Mouse (Mus musculus): ENCODE measurements around the gene Lrrc26. TPM values are rescaled to one million over a fixed set of nuclear protein-coding genes. Genes with fewer than 3 reads are reported as not detected.
A peak's percentile ranks its signal among the peaks of the same experiment; 100 is the strongest.

Lrrc26 gene
- polyA plus RNA-seq (2015; fragmentation: Nextera tagmentation; extraction: Ambion mirVana): 34.9 and 42.1 TPM in 2 replicates

DNA sequence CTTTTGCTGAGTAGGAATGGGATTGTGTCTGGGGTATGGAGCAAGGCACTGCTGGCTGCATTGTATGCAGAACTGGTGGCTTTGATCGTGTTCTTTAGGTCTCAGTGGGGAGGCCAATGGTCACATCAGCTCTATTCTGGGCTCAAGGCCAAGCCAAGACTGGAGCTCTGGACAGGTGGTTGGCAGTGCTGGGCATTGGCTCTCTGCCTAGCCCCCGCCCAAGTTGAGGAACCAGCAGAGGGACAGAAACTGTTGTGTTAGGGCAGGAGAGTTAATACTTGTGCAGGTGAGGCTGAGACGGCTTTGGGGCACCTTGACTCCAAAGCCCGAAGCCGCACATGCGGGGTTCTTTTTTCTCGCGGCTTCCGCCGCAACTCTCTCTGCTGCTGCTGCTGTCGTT lies at the start of gene Lrrc26:
Gene Lrrc26 (plus strand): TSS at position 265 of the 400 bp plus-strand sequence.
- H3K27ac ChIP-seq (replicated peaks): peak within 1 kb of the TSS; percentile 94
- 7% methylated on average over 11 of the region's 11 CpGs for WGBS
- DNase-seq (ENCODE audit: low spot score) (peak; percentile 87), ATAC-seq (ENCODE audit: low FRiP score, low TSS enrichment) (peak; percentile 18)
- H3K4me2 ChIP-seq (replicated peaks; ENCODE audit: low read depth): peak within 1 kb of the TSS; percentile 70
- H3K9me3 ChIP-seq (ENCODE audit: control insufficient read depth, low read length): no peaks in the 10 kb centered on the region
- TF ChIP-seq EP300 (optimal IDR thresholded peaks at IDR 0.05) (no peak), CTCF (IDR thresholded peaks at IDR 0.05; ENCODE audit: low read depth) (no peak)
- H3K4me3 ChIP-seq (ENCODE audit: low read depth, low read length): peak within 1 kb of the TSS; percentile 38
- peaks cover 5% of the 10 kb centered on the region for H3K36me3 ChIP-seq (ENCODE audit: control insufficient read depth, insufficient read depth, low read length)
- peak within 1 kb of the TSS; percentile 23 for H3K9ac ChIP-seq (ENCODE audit: low read length)
- peaks cover 8% of the 10 kb centered on the region; the same call in 1 of the 2 replicates for H3K4me1 ChIP-seq (replicated peaks; ENCODE audit: control insufficient read depth, insufficient read depth)
- H3K27me3 ChIP-seq (ENCODE audit: control insufficient read depth, insufficient read depth, low read length): peaks cover 8% of the 10 kb centered on the region; the same call in 1 of the 2 replicates

DNA sequence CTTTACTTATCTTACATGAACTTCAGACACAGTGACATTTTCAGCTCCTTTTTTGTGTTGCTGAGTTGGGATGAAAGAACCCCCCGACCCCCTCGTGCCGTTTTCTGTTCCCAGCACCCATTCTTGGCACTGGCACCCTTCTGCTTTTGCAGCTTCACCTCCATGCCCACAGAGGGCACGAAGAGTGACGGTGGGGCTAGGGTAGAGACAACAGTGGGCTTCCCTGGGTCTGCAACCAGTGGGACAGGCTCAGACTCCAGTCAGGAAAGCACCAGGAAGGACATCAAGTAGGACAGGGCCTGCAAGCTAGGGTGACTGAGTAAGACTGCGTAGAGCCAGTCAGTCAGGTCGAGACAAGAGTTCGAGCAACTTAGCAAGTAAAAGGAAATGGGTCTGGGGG lies 49.4 kb upstream of the Lrrc26 start:
- Histone ChIP-seq H3K9me3 (ENCODE audit: control insufficient read depth, low read length) (no peaks in the 10 kb centered on the region), H3K9ac (ENCODE audit: low read length) (peak overlapping the region; percentile 45; the same call in 1 of the 2 replicates), H3K4me3 (ENCODE audit: low read depth, low read length) (peak overlapping the region; percentile 23; the same call in 1 of the 2 replicates), H3K4me1 (replicated peaks; ENCODE audit: control insufficient read depth, insufficient read depth) (peaks cover 7% of the 10 kb centered on the region; the same call in 1 of the 2 replicates), H3K27me3 (ENCODE audit: control insufficient read depth, insufficient read depth, low read length) (no peaks in the 10 kb centered on the region), H3K27ac (replicated peaks) (peak overlapping the region; percentile 91), H3K36me3 (ENCODE audit: control insufficient read depth, insufficient read depth, low read length) (peaks cover 2% of the 10 kb centered on the region; the same call in 1 of the 2 replicates), H3K4me2 (replicated peaks; ENCODE audit: low read depth) (peak overlapping the region; percentile 78)
- no peak for DNase-seq (ENCODE audit: low spot score)
- WGBS: 50% methylated on average over 8 of the region's 8 CpGs
- TF ChIP-seq EP300 (optimal IDR thresholded peaks at IDR 0.05) (no peak), CTCF (IDR thresholded peaks at IDR 0.05; ENCODE audit: low read depth) (no peak)
- ATAC-seq (ENCODE audit: low FRiP score, low TSS enrichment): no peak

DNA sequence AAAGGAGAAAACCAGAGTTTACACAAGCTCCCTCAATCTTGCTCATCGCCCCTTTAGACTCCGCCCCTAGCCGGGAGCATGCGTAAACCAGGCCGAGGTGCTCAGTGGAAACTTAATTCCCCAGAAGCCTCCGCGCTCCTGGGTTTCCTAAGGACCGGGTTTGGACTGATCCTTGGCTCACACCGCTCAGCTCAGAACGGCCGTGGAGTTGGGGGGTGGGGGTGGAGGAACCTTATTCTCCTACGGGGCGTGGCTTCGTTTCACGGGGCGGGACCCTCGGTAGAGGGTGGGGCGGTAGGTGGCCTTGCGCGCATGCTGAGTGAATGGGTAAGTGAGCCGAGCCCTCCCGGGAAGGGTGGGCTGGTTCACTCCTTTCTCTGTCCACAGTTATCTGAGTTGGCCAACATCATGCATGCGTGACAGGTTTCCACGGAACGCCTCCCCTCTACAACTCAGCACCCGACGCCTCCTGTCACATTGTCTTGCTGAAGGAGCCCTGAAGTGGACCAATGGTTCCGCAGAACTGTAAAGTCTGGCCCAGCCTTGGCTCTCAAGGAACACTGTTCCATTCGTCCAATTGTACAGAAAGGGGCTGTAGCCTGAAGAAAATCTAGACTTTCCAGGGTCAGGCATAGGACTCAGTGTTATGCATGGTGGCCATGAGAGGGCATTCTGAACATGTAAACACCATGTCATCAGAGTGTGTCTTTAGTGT lies 48.8 kb upstream of the Lrrc26 start:
- Histone ChIP-seq H3K4me2 (replicated peaks; ENCODE audit: low read depth) (peak overlapping the region; percentile 78), H3K4me1 (replicated peaks; ENCODE audit: control insufficient read depth, insufficient read depth) (peaks cover 7% of the 10 kb centered on the region; the same call in 1 of the 2 replicates), H3K36me3 (ENCODE audit: control insufficient read depth, insufficient read depth, low read length) (peaks cover 2% of the 10 kb centered on the region; the same call in 1 of the 2 replicates), H3K27me3 (ENCODE audit: control insufficient read depth, insufficient read depth, low read length) (no peaks in the 10 kb centered on the region), H3K4me3 (ENCODE audit: low read depth, low read length) (peak overlapping the region; percentile 23), H3K27ac (replicated peaks) (peak overlapping the region; percentile 91), H3K9ac (ENCODE audit: low read length) (peak overlapping the region; percentile 45; the same call in 1 of the 2 replicates), H3K9me3 (ENCODE audit: control insufficient read depth, low read length) (no peaks in the 10 kb centered on the region)
- DNase-seq (ENCODE audit: low spot score): peak; percentile 85
- no peak for TF ChIP-seq EP300 (optimal IDR thresholded peaks at IDR 0.05)
- TF ChIP-seq CTCF (IDR thresholded peaks at IDR 0.05; ENCODE audit: low read depth): no peak
- peak; percentile 66 for ATAC-seq (ENCODE audit: low FRiP score, low TSS enrichment)
- WGBS: 1% methylated on average over 29 of the region's 29 CpGs

DNA sequence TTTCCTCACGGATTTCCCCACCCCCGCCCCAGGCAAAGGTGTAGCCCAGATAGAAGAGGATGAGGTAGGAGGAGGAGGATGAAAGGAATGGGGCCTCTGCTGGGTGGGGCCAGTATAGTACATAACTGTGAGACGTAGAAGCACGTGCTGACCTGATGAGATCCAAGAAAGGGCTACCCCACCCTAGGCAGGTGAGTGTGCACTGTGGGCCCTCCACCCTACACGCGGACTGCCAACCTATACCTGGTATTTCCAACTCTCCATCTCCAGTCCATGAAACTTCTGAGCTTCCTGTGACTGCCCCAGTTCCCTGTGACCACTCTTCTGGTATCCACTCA lies 48.3 kb upstream of the Lrrc26 start:
- TF ChIP-seq CTCF (IDR thresholded peaks at IDR 0.05; ENCODE audit: low read depth) (no peak), EP300 (optimal IDR thresholded peaks at IDR 0.05) (no peak)
- H3K4me2 ChIP-seq (replicated peaks; ENCODE audit: low read depth): peak overlapping the region; percentile 78
- peaks cover 7% of the 10 kb centered on the region; the same call in 1 of the 2 replicates for H3K4me1 ChIP-seq (replicated peaks; ENCODE audit: control insufficient read depth, insufficient read depth)
- H3K36me3 ChIP-seq (ENCODE audit: control insufficient read depth, insufficient read depth, low read length): peaks cover 2% of the 10 kb centered on the region; the same call in 1 of the 2 replicates
- DNase-seq (ENCODE audit: low spot score) (peak; percentile 66), ATAC-seq (ENCODE audit: low FRiP score, low TSS enrichment) (peak; percentile 54)
- 15% methylated on average over 6 of the region's 6 CpGs for WGBS
- H3K4me3 ChIP-seq (ENCODE audit: low read depth, low read length): peak overlapping the region; percentile 45; the same call in 1 of the 2 replicates
- H3K9ac ChIP-seq (ENCODE audit: low read length): peak overlapping the region; percentile 69; the same call in 1 of the 2 replicates
- peak overlapping the region; percentile 91 for H3K27ac ChIP-seq (replicated peaks)
- H3K9me3 ChIP-seq (ENCODE audit: control insufficient read depth, low read length): no peaks in the 10 kb centered on the region
- no peaks in the 10 kb centered on the region for H3K27me3 ChIP-seq (ENCODE audit: control insufficient read depth, insufficient read depth, low read length)

DNA sequence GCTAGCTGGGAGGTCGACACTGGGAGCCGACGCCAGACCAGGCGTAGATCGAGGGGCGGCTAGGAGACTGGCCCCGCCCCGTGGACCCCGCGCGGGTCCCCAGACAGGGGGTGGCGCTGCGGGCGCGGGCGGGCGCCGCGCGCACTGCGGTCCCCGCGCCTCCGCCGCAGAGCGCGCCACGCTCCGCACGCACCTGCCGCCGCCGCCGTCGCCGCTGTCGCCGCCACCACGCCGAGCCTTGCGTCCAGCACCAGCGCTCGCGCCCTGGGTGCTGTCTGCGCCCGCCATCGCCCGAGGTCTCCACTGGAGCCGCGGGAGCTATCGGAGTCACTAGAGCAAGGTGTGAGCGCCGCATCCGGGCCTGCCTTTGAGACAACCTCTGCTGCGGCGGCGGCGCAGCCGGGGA lies 47.6 kb upstream of the Lrrc26 start, which contains the start of the genes Rnf208 and Cysrt1:
Gene Rnf208 (plus strand): TSS at position 155 of the 406 bp plus-strand sequence.
Gene Cysrt1 (minus strand): TSS at position 352 of the 406 bp plus-strand sequence.
- Histone ChIP-seq H3K27ac (replicated peaks) (peak within 1 kb of the TSS; percentile 91), H3K4me3 (ENCODE audit: low read depth, low read length) (peak within 1 kb of the TSS; percentile 45), H3K27me3 (ENCODE audit: control insufficient read depth, insufficient read depth, low read length) (no peaks in the 10 kb centered on the region), H3K4me1 (replicated peaks; ENCODE audit: control insufficient read depth, insufficient read depth) (peaks cover 7% of the 10 kb centered on the region), H3K36me3 (ENCODE audit: control insufficient read depth, insufficient read depth, low read length) (peaks cover 2% of the 10 kb centered on the region; the same call in 1 of the 2 replicates), H3K9me3 (ENCODE audit: control insufficient read depth, low read length) (no peaks in the 10 kb centered on the region), H3K9ac (ENCODE audit: low read length) (peak within 1 kb of the TSS; percentile 69), H3K4me2 (replicated peaks; ENCODE audit: low read depth) (peak within 1 kb of the TSS; percentile 78)
- under 1% methylated on average over 38 of the region's 59 CpGs for WGBS
- DNase-seq (ENCODE audit: low spot score): peak; percentile 56
- TF ChIP-seq EP300 (optimal IDR thresholded peaks at IDR 0.05) (no peak), CTCF (IDR thresholded peaks at IDR 0.05; ENCODE audit: low read depth) (no peak)
- no peak for ATAC-seq (ENCODE audit: low FRiP score, low TSS enrichment)
